Mouse (Mus musculus) liver, embryonic 11.5 days (tissue): Measurements from ENCODE around the gene Parn. TPM values are rescaled to one million over a fixed set of nuclear protein-coding genes. Genes with fewer than 3 reads are reported as not detected.
"Not testable (repeated sequence)": the region's sequence is repeated elsewhere in the genome, so short reads cannot be mapped to it uniquely, and the experiment has no call there.

Experiments
- ATAC-seq: fragments of 200-750 bp; cut with Nextera tagmentation; replicated peaks from 2 replicates; pipeline ENCODE4 v1.8.0; 2017; ENCODE audit warnings: moderate number of reproducible peaks, mild to moderate bottlenecking, moderate TSS enrichment, moderate library complexity; ENCODE audit not compliant: low FRiP score
- DNase-seq: peaks from one replicate; pipeline ENCODE4 v3.0.0-alpha.2; 2017; ENCODE audit warnings: low spot score
- H3K27ac ChIP-seq: fragments of 300-500 bp; sonication (generic); 2 replicates; pipeline ENCODE4 v1.5.1; 2014; ENCODE audit warnings: mild to moderate bottlenecking, low read depth, low read length, control low read depth
- H3K27me3 ChIP-seq: fragments of 300-500 bp; sonication (generic); replicated peaks from 2 replicates; pipeline ENCODE4 v1.6.1; 2014; ENCODE audit warnings: low read length, mixed read lengths; ENCODE audit not compliant: control insufficient read depth, insufficient read depth
- H3K36me3 ChIP-seq: fragments of 300-500 bp; sonication (generic); 2 replicates; pipeline ENCODE4 v1.6.1; 2014; ENCODE audit warnings: mild to moderate bottlenecking, low read length, moderate library complexity, mixed read lengths; ENCODE audit not compliant: control insufficient read depth, insufficient read depth
- H3K4me1 ChIP-seq: fragments of 300-500 bp; sonication (generic); replicated peaks from 2 replicates; pipeline ENCODE4 v1.6.1; 2014; ENCODE audit warnings: low read length, mixed read lengths; ENCODE audit not compliant: control insufficient read depth, insufficient read depth
- H3K4me2 ChIP-seq: fragments of 300-500 bp; sonication (generic); 2 replicates; pipeline ENCODE4 v1.6.1; 2014; ENCODE audit warnings: mild to moderate bottlenecking, control low read depth, moderate library complexity
- H3K4me3 ChIP-seq: fragments of 300-500 bp; sonication (generic); 2 replicates; pipeline ENCODE4 v1.5.1; 2014; ENCODE audit warnings: low read depth, low read length, control low read depth
- H3K9ac ChIP-seq: fragments of 300-500 bp; sonication (generic); 2 replicates; pipeline ENCODE4 v1.6.1; 2014; ENCODE audit warnings: low read depth, low read length, control low read depth
- H3K9me3 ChIP-seq: fragments of 300-500 bp; sonication (generic); 2 replicates; pipeline ENCODE4 v1.6.1; 2016; ENCODE audit warnings: low read length, inconsistent platforms, mixed read lengths; ENCODE audit not compliant: control insufficient read depth
- WGBS: fragments of 180-500 bp; shearing (Covaris S2); extraction: QIAGEN DNeasy Blood & Tissue Kit; methylation state at CpG from one replicate; pipeline ENCODE4 v1.1.7; 2014; 5-methylcytosine and 5-hydroxymethylcytosine counted together
- polyA plus RNA-seq: library from polyadenylated mRNA; unstranded; fragments of >200 nt; fragmentation: Nextera tagmentation; extraction: Ambion mirVana; gene quantifications from 2 replicates; pipeline ENCODE4 v1.2.1, GENCODE M21; 2014

The Parn gene
- polyA plus RNA-seq, 1 experiment from 2014 or later = 43.9 TPM

DNA sequence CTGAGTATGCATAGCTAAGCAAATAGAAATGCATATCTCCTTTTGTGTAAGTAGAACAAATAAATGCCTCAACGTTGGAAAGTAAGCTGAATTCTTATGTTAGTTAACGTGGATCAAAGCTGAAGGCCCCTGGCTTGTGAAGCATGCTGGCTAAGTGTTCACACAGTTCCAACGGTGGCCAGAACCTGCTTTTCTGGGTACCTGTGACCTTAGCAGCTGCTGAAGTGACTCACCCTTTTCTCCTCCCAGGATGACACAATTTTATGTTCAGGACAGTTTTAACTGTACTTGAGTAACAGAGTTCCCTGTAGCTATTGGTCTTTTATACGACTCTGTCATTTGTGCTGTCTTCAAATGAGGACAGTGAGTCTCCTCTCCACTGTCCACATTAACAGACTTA, 22.0 kb downstream of the Parn start:
- Histone ChIP-seq H3K9me3 (no peaks in the 10 kb centered on the region), H3K4me3 (no peak overlapping the region), H3K36me3 (peaks cover 15% of the 10 kb centered on the region), H3K27me3 (no peaks in the 10 kb centered on the region), H3K27ac (no peak overlapping the region), H3K4me2 (no peak overlapping the region), H3K4me1 (no peaks in the 10 kb centered on the region), H3K9ac (no peak overlapping the region)
- DNase-seq (no peak), ATAC-seq (no peak)
- WGBS = 86% methylated on average over 4 of the region's 4 CpGs

DNA sequence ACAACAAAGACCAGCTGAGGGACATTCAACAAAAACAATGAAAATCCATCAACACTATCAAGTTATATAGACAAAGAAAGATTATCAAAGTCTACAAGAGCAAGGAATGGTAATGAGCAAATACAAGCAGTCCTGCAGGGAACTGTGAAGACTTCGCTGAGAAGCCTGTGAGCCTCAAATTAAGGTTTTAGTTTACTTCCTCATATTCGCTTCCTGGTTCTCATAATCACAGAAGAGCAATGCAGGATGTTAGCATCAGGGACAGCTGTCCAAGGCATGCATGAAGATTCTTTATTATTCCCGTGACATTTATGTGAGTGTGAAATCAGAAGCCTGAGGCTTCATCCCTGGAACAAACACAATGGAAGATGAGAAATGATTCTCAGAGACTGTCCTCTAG, 23.5 kb downstream of the Parn start:
- WGBS = 71% methylated on average over 3 of the region's 3 CpGs
- Histone ChIP-seq H3K4me1 (no peaks in the 10 kb centered on the region), H3K27me3 (no peaks in the 10 kb centered on the region), H3K9me3 (no peaks in the 10 kb centered on the region), H3K4me2 (no peak overlapping the region), H3K9ac (no peak overlapping the region), H3K4me3 (no peak overlapping the region), H3K27ac (no peak overlapping the region), H3K36me3 (peaks cover 6% of the 10 kb centered on the region; the same call in 1 of the 2 replicates)
- no peak for DNase-seq
- ATAC-seq = no peak

DNA sequence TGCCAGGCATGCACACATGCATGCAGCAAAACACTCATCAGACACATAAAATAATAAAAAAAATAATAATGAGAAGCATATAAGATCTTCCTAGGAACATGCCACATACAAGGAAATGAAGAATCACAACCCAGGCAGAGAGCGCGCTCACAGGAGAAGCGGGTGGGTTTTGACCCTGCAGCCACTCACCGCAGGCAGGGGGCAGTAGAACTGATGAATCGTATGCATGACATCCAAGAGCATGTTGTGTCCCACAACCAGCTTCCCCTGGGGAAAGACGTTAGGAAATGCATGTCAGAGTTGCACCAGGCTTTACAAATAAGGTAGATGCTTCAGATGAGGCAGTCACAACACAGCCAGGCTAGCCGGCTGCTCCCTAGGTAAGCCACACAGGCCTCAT, 27.9 kb downstream of the Parn start:
- DNase-seq = no peak
- 81% methylated on average over 7 of the region's 7 CpGs for WGBS
- no peak overlapping the region for H3K9ac ChIP-seq

DNA sequence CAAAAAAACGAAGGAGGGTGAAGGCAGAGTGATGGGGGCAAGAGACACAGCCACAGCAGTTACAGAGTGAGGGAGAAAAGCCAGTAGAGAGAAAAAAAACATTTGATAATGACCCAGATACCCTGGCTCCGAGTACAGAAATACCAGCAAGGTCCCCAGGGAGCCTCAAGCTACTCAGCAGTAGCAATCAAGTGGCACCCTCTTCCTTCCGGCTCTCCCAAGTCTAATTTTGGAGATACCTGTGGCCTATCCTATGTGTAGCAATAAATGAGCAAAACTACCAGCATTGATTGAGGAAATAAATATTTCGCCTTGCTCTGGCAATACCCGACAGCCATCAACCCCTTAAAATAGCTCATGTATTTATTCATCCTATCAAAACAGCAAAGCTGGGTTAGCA, 28.5 kb downstream of the Parn start:
- H3K4me3 ChIP-seq = no peak overlapping the region
- ATAC-seq (no peak), DNase-seq (no peak)
- H3K4me1 ChIP-seq = no peaks in the 10 kb centered on the region
- H3K27ac ChIP-seq = no peak overlapping the region
- H3K9me3 ChIP-seq = no peaks in the 10 kb centered on the region
- no peak overlapping the region for H3K9ac ChIP-seq
- H3K4me2 ChIP-seq = no peak overlapping the region
- no peaks in the 10 kb centered on the region for H3K27me3 ChIP-seq
- WGBS = 86% methylated on average over 5 of the region's 5 CpGs
- H3K36me3 ChIP-seq = peaks cover 2% of the 10 kb centered on the region; the same call in 1 of the 2 replicates

More for the DNA sequence above, 27.9 kb downstream of the Parn start:
- Histone ChIP-seq H3K27me3 (no peaks in the 10 kb centered on the region), H3K27ac (no peak overlapping the region), H3K4me2 (no peak overlapping the region), H3K4me1 (no peaks in the 10 kb centered on the region), H3K36me3 (peaks cover 3% of the 10 kb centered on the region; the same call in 1 of the 2 replicates), H3K4me3 (no peak overlapping the region), H3K9me3 (no peaks in the 10 kb centered on the region)
- no peak for ATAC-seq

DNA sequence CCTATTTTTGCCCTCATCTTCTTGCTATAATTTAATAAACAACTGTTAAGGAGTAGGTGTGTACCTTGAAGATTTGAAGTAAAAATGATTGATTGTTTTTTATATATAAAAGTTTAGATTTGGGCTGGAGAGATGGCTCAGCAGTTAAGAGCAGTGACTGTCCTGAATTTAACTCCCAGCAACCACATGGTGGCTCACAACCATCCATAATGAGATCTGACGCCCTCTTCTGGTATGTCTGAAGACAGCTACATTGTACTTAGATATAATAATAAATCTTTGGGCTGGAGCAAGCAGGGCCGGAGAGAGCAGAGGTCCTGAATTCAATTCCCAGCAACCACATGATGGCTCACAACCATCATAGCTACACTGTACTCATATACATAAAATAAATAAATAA, 29.8 kb downstream of the Parn start:
- not testable (repeated sequence) for H3K27ac ChIP-seq, H3K9ac ChIP-seq, ATAC-seq, DNase-seq, H3K36me3 ChIP-seq, H3K27me3 ChIP-seq, H3K4me3 ChIP-seq, H3K4me1 ChIP-seq, H3K4me2 ChIP-seq, H3K9me3 ChIP-seq
- 58% methylated on average over 2 of the region's 2 CpGs for WGBS

DNA sequence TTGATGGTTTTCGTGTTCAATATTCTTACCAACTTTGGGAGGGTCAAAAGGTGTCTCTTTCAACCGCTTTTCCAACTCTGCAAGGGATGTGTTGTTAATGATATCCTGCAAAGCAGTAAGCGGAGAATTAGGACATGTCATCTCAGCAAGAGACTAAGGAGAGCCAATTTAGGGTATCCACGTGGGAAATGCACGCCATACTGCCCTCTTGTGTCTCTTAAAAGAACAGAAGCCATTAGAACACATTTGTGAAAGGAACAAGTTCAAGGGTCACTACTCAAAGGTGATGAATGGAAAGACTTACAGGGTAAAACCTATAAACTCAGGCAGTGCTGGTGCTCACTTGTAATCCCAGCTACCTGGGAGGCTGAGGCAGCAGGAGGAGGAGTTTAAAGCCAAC, 39.6 kb downstream of the Parn start:
- H3K4me1 ChIP-seq = no peaks in the 10 kb centered on the region
- no peak overlapping the region for H3K27ac ChIP-seq
- H3K36me3 ChIP-seq = peaks cover 11% of the 10 kb centered on the region
- H3K9ac ChIP-seq = no peak overlapping the region
- DNase-seq (no peak), ATAC-seq (no peak)
- 58% methylated on average over 5 of the region's 5 CpGs for WGBS
- no peak overlapping the region for H3K4me3 ChIP-seq
- no peaks in the 10 kb centered on the region for H3K9me3 ChIP-seq
- no peaks in the 10 kb centered on the region for H3K27me3 ChIP-seq
- no peak overlapping the region for H3K4me2 ChIP-seq

DNA sequence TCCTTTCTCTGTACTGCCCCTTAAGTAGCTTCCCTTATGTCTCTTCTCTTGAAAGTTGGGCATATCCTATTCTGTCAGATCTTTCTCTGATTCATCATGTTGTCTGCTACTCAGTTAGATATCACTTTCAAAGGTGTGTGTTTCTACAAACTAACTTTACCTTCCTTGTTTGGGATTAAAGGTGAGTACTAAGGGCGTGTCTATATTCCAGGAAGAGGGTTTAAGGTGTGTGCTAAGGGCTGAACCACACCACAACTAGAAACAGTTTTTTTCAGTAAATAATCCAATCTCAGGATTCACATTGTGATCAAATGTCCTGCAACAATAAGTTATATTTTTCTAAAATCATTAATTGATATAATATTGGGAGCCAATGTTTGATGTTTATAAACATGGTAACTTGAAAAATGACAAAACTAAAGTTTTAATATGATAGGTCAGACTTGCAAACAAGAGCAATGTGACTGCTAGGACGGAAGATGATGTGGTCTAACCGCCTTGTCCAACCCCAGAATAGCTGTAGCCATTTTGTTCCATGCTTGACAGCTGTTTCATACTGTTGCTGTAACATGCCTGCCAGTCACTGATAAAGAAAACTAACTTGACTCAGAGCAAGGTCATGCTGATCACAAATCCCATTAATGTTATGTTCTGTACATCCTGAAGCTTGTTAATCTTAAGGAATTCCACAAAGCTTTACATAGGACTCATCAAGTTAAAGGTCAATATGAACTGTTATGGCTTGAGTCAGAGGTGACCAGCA, 46.0 kb downstream of the Parn start:
- no peaks in the 10 kb centered on the region for H3K27me3 ChIP-seq
- whole genome bisulfite sequencing = 77% methylated on average over 3 of the region's 3 CpGs
- no peaks in the 10 kb centered on the region for H3K9me3 ChIP-seq
- DNase-seq (no peak), ATAC-seq (peak; percentile 60; the same call in 1 of the 2 replicates)
- no peak overlapping the region for H3K27ac ChIP-seq
- no peak overlapping the region for H3K4me3 ChIP-seq
- H3K9ac ChIP-seq = no peak overlapping the region
- H3K4me1 ChIP-seq = no peaks in the 10 kb centered on the region; the same call in 1 of the 2 replicates
- H3K4me2 ChIP-seq = no peak overlapping the region
- peaks cover 8% of the 10 kb centered on the region for H3K36me3 ChIP-seq

DNA sequence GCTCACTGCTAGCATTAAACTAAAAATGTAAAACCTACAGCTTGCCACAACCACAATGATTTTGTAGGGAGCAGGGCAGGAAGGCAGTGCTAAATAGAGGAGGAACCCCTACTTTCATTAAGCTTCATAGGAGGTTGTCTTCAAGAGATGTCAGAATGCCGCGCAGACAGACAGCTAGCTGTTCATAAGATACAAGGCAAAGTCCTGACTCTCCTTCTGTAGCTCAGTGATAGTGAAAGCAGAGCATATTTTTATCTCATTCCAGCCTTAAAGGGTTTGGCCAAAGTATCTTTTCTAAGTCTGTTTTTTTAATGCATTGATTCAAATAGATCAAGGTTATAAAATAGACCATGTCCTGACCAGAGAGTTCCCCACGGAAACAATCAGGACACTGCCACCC, 47.8 kb downstream of the Parn start:
- Histone ChIP-seq H3K36me3 (peaks cover 2% of the 10 kb centered on the region; the same call in 1 of the 2 replicates), H3K9me3 (no peaks in the 10 kb centered on the region), H3K9ac (no peak overlapping the region), H3K4me2 (no peak overlapping the region), H3K27ac (no peak overlapping the region), H3K4me3 (no peak overlapping the region), H3K27me3 (no peaks in the 10 kb centered on the region), H3K4me1 (no peaks in the 10 kb centered on the region; the same call in 1 of the 2 replicates)
- DNase-seq (no peak), ATAC-seq (no peak)
- WGBS = 91% methylated on average over 3 of the region's 3 CpGs

DNA sequence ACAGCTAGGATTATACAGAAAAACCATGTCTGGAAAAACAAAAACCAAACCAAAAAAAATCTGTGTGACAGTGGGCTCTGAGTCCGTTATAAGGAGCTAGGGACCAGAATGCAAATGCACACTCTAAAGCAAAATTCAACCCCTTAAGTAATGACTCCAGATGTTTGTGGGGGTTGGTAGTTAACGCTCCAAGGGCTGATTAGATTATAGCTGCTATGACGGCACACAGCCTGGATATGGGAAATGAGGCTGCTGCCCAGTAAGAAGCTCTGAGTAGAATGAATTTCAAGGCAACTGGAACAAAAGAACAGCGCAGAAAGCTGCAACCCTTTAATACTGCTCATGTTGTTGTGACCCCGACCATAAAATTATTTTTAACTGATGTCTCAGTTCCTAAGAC, 52.7 kb downstream of the Parn start:
- no peaks in the 10 kb centered on the region for H3K4me1 ChIP-seq
- DNase-seq (no peak), ATAC-seq (no peak)
- H3K27ac ChIP-seq = no peak overlapping the region
- H3K4me2 ChIP-seq = no peak overlapping the region
- no peaks in the 10 kb centered on the region for H3K9me3 ChIP-seq
- 73% methylated on average over 5 of the region's 5 CpGs for WGBS
- H3K36me3 ChIP-seq = no peaks in the 10 kb centered on the region
- H3K9ac ChIP-seq = no peak overlapping the region
- no peaks in the 10 kb centered on the region for H3K27me3 ChIP-seq
- H3K4me3 ChIP-seq = no peak overlapping the region
